Mouse (Mus musculus) ovary, postnatal 36 days (tissue): ENCODE results near the gene Kcnc3.

Experiments
- DNase-seq: peaks from one replicate; pipeline ENCODE4 v3.0.0; 2022; ENCODE audit warnings: low spot score, mixed read lengths

Gene Kcnc3

DNA sequence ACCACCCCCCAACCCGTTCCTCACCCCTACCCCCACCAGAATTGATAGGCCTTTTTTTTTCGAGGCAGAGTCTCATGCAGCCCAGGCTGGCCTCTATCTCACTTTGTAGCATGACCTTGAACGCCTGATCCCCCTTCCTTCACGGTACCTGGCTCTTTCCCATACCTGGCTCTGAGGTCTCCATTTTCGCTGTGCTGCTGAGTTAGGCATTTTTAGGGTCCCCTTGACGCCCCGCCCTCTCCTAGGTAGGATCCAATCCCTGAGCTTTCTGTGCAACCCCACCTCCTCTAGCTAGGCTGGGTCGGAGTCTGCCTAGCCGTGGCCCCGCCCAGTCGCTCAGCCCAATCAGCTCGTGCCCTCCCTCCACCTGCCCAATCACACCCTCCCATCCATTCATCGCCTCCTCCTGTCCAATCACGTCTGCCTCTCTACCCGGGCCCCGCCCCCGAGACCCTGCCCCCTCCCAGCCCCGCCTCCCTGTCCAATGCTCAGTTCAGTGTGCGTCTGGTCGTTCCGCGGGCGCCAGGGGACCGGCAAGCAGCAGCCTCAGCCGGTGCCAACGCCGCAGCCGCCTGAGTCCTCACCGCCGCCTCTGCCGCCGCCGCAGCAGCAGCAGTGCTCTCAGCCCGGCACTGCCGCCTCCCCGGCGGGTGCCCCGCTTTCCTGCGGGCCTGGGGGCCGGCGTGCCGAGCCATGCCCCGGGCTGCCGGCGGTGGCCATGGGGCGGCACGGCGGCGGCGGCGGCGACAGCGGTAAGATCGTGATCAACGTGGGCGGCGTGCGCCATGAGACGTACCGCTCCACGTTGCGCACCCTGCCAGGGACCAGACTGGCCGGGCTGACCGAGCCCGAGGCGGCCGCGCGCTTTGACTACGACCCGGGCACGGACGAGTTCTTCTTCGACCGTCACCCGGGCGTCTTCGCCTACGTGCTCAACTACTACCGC is at the start of gene Kcnc3:
Gene Kcnc3 (plus strand): TSS at position 263 of the 946 bp plus-strand sequence.
- peak; percentile 69 for DNase-seq

DNA sequence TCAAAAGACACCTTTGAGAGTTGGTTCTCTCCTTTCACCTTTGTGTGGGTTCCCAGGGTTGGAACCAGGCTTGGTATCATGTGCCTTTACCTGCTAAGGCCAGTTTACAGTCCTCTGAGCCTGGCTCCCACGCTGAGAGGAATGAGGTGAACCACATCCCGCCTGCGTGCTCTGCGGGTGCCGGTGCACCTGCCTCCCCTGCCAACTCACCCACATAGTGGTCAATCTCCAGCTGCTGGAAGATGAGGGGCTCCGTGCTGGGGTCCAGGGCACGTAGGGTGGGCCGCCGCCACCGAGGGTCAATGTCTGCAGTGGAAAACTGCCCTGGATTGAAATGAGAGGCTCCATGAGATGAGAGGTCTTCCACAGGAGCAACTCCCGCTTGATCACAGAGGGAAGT is 47.9 kb upstream of the Kcnc3 start:
- no peak for DNase-seq

DNA sequence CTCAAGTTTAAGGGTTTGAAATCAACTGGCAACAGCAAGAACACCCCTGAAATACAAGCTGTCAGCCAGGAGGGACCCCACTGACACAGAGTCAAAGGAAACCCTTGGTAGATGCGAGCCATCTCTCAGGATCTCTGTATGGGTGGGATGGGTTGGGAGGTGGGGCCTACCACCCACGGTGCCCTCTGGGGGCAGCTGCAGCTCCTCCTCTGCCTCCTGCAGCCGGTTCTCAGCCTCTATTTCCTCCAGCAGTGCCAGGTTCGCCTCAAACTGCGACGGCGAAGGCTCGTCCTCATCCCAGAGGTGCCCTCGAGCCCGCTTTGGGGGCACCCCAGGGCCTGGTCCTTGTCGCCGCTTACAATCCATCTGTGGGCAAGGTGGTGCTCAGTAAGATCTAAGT is 47.4 kb upstream of the Kcnc3 start:
- DNase-seq = no peak

DNA sequence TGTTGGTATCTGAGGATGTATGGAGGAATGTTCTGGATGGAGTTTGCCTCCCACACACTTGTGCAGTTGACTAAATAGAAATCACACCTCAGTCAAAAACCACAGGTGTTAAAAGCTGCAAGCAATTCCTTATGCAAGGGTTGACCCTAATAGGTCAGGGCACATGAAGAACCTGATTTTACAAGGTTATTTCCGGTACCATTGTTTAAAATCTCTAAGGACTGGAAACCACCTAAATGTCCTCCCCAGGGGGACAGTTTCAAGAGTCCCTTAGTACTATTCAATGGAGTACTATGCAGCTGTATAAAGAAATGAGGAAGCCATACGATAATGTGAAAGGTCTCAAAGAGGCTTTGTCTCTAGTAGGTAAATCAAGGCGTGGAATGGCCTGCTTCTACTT is 44.2 kb upstream of the Kcnc3 start:
- no peak for DNase-seq

DNA sequence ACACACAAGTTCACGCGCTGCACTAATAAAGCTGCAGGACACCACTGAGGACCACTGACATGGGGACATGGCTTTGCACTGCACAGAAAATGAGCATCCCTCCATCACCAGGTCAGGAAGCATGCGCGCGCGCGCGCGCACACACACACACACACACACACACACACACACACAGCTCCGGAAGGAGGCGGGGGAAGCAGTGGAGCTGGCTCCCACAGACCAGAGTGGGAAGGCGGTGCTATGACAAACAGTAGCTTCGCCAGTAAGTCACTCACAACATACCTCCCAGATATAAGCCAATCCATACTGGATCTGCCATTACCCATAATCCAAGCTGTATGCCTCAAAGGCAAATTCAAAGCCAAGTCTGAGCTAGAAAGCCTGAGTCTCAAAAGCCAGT is 43.4 kb upstream of the Kcnc3 start:
- no peak for DNase-seq

DNA sequence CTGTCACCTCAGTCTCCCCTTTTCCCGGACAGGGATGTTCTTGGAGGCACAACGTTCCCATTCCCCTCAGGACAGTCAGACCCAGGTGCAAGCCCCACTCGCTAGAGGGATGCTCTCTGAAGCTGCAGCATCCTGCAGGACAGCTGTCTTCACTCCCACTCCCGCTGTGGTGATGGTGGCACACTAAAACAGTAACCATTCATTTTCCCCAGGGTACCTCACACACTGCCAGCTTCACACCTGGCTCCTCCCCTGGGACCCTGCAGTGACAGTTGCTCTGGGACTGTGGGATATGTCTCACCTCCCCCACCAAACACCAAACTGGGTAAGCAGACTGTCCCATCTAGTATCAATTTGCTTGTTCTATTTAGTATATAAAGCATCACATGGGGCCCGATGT is 42.7 kb upstream of the Kcnc3 start:
- no peak for DNase-seq

DNA sequence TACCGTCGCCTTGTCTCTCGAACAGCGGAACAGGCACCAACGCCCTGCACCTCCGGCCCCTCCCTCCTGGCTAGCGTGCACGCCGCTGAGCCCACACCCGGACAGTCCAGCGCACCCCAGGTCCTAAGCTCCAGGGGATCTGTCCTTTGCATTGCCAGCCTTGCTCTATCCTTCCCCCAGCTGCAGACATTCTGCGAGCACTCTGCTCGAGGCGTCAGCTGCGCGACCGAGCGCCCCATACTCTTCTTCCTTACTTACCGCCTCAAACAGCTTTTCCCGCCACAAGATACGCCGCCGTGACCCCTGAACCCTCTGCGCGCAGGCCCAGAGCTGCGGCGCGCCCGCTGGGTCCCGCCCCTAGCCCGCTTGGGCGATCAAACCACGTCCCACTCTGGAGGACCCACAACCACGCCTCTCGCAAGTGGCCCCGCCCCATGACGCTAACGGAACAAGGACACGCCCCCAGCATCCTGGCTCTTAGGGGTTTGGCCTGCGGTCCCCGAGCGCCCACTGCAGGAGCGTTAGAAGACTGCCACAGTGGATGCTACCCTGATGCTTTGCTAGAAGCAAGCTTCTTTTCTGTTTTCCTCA is 41.9 kb upstream of the Kcnc3 start, which contains the start of gene Pold1:
Gene Pold1 (minus strand): TSS at position 353 of the 591 bp plus-strand sequence.
- peak; percentile 99 for DNase-seq

DNA sequence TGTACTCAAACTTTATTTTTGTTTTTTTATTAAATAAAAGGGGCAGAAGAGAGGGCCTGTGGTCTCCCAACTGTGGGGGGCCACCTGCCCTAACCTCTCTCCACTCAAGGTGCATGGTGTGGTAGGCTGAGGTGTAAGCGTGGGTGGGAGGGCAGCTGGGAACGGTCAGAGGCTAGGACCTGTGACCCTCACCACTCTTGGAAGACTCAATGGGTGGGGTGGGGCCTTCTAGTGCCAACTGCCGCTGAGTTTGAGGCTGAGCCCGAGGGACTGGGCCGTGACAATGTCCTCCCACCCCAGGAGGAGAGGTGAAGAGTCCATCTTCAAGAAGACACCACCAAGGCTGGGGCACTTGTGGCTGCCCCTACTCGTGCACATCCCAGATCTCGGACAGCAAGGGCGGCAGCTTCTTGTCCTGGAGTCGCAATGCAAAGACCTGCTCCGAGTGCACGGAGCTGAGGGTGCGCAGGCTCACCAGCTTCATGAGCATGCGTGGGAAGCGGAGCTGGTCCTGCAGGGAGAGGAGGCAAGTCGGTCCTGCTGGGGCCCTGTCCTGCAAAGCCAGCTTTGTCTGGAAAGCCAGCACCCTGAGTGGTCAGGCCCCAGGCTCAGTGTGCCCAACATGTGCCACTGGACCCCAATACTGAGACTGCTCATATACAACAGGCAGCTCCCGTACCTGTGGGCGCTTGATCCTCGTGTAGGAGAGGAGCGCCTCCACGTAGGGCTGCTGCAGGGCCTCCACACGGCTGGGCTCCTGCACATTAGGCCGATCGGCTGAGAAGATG is 40.6 kb upstream of the Kcnc3 start:
- no peak for DNase-seq

DNA sequence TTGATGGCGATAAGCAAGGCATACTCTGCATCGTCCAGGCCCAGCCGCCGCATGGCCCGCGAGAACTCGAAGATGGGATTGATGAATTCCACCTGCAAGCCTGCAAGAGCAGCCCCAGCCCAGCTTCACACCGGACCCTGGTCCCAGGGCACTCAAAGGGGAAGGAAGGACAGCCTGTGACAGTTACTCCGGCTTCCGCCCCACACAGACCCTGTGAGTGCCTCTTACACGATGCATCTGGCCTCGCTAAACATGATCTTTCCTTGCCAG is 40.1 kb upstream of the Kcnc3 start:
- no peak for DNase-seq

DNA sequence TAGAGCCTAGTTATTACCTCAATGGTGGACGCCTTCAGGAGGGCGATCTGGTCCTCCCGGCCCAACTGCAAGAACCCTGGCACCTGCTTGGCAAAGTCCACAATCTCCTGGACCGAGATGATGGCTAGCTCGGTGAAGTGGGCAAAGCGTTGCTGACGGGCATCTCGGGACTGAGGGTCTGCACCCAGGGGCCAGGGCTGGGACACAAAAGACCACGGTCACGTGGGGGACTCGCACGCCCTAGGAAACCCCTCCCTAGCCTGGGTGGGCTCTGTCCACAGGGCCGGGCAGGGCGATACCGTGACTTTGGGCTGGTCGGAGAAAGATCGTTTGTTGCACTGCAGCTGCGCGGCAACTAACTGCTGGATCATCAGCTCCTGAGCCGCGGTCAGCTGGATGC is 39.2 kb upstream of the Kcnc3 start:
- no peak for DNase-seq

DNA sequence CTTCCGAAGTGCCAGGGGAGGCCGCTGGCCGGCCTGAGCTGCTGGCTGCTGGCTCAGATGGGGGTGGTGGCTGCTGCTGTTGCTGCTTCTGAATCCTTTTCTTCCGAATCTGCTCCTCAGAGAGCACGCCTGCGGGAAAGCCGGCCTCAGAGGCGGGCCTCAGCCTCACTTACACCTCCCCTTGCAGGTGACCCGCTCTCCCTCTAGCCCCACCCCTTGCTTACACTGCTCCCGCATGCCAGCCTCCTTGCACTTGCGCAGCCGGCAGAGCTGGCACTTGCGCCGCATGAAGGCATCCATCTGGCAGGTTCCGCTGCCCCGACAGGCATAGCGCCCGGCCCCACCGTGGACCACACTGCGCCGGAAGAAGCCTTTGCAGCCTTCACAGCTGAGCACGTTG is 38.7 kb upstream of the Kcnc3 start:
- no peak for DNase-seq

DNA sequence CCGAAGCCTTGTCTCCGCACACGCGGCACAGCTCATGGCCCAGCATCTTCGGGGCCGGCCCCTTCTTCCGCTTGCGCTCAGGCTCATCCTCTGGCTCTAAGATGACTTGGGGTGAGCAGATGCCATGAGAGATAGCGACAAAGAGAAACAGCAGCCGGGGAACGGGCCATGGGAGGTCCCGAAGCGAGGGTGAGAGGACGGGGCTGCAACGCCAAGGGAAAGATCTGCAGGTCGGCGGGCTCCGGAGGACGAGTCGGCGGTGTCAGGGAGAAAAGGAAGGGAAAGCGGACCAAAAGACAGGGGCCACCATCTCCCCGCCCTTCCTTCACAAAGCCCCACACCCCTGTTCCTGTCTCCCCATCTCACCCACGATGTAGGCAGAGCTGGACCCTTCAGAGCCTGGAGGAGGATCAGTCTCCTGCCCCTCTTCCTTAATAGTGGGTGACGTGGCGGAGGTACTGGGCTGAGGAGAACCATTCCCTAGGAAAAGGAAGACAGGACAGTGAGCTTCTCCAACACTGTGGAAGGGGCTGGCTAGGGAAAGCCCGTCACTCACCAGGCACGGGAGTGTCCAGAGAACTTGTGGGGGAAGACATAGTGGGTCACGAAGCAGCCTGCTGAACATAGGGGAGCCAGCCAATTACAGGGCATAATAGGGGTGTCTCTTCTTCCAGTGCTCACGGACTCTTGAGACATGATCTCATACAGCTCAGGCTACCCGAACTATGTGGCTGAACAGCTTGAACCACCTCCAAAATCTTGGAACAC is 38.1 kb upstream of the Kcnc3 start:
- DNase-seq = no peak

DNA sequence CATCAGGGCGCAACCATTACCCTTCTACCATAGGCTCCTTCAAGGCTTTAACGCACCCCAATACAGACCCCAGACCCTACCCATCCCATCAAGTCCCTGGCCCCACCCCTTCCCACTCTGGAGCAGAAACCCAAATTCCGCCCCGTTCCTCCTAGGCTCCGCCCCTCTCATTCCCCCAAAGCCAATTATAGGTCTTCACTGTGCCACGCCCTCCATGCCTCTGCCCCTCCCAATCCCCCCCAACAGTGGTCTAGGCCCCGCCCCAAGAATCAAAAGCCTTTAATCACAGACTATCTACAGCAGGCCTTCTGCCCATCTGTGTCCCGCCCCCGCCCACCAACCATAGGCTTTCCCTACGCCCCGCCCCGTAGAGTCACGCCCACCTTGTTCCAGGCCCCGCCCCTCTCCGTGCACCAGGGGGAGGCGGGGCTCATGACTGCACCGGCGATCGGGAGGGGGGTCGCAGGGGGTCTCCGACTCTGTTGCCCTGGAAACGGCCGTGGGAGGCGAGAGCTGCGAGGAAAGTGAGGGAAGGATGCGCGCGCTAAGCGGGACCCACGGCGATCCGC is 37.2 kb upstream of the Kcnc3 start:
- peak; percentile 83 for DNase-seq

DNA sequence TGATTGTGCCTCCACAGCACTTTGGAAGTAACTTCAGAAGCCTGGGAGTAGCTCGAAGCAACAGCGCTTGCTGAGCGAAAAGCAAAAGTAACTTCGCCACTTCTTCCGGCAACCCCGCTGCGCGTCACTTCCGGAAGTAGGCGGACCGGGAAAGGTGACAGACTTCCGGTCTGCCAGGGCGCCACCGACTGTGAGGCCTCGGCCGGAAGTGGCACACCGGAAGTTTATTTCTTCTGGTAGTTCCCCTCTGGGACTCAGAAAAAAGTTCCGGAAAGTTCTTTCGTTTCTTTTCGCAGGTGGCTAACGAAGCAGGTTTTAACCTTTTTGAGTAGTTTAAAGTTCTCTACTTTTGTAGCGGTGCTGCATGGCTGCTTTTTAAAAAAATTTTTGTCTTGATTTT is 36.6 kb upstream of the Kcnc3 start, which contains the start of gene Nr1h2:
Gene Nr1h2 (minus strand): TSS at position 126 of the 400 bp plus-strand sequence.
- peak; percentile 95 for DNase-seq

DNA sequence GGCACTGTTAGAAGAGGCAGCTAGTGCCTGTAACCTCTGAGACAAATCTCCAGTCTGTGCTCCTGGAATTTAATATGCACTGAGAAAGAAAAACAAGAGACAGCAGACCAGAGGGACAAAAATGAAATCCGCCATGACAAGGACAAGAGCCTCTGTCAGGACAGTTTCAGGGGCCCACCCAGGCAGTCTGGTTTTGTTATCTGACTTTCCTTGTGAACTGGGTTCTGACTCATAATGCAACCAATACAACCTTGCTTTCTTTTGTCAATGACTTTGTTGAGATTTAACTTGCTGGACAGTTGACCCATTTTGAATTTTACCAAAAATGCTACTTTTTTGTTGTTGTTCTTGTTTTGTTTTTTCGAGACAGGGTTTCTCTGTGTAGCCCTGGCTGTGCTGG is 32.8 kb upstream of the Kcnc3 start:
- no peak for DNase-seq

DNA sequence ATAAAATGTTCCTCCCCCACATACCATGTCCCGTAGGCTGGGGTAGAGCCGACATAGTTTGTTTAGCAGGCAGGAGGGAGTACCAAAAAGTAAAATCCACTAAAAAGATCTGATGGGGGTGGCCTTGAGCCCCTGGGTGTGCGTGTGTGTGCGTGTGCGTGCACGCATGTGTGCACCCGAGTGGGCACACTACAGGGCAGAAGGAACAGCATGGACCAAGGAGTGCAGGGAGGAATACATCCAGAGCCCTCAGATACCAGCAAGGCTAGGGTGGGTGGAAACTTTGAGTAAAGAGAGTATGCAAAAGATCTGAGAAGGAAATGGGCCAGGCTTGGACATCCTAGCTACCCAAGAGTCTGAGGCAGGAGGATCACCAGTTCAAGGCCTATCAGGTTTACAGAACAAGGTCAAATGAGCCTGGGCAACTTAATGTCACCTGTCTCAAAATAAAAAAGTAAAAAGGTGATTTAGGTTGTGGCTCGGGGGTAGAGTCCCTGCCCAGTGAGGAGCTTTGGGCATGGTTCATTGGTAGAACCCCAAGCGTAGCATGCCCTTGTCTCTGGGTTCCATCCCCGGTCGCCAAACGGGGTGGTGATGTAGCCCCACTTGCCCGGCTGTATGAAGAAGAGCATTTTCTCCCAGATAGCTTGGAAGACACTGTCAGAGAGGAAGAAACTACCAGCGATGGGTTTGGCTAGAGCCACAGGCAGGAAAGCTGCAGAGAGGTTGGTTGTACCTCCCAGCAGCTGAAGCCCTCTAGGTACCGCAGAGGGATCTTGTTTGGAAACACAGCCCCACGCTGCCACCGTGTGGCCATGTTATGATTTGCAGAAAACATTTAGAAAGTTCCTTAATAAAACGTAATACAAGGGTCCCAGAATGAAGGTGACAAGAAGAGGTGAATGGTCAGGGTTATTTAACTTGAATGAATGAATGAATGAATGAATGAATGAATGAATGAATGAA is 29.7 kb upstream of the Kcnc3 start:
- peak; percentile 66 for DNase-seq

DNA sequence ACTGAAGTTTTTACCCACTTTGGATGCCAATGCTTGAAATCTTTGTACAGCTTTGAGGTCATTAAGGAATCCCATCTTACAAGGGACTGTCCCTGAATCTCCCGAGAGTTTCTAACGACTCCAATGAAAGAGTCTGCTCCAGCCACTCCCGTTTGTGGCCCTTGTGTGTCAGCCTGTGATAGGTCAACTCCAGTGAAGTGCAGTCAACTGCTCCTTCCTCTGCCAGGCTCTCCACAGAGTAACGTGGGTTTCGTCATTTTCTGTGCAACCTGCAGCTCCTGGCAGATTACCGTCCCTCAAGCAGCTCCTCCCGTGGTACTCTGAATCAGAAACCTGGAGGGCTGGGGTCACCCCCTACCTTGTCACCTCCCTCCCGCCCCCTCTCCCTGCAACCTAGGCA is 27.2 kb upstream of the Kcnc3 start:
- no peak for DNase-seq

DNA sequence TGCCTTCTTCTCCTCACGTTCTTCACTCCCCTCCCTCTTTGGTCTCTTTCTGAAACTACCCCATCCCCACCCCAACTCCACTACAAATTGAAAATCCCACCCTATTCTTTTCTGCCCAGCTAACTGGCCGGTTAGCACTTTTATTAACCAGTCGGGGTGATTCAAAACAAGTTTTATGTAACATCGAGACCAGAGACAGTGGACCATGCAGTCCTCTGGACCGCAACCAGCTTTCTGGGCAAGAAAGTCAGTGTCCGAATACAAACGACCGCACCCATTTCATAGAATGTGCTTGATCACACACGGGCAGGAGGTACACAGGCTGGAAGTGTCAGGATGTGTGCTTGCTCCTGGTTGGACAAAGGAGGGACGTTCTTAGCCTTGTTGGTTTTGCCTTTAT is 26.0 kb upstream of the Kcnc3 start:
- no peak for DNase-seq

DNA sequence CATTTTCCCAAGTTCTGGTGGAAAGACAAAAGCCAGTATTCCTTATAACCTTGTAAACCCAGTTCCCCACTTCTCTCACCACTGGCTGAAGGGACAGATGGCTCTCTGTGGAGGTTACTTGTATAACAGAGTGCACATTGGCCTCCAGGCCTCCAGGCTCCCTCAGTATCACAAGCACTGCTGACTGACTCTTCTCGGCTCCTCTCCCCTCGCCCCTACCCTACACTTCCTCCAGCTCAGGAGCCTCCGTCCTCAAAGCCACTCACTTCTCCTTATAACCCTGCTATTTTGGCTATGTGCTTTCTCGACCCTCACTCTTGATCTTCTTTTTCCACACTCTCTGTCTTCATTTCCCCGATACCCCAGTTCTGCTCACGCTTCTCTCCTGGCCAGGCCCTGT is 25.1 kb upstream of the Kcnc3 start:
- no peak for DNase-seq

DNA sequence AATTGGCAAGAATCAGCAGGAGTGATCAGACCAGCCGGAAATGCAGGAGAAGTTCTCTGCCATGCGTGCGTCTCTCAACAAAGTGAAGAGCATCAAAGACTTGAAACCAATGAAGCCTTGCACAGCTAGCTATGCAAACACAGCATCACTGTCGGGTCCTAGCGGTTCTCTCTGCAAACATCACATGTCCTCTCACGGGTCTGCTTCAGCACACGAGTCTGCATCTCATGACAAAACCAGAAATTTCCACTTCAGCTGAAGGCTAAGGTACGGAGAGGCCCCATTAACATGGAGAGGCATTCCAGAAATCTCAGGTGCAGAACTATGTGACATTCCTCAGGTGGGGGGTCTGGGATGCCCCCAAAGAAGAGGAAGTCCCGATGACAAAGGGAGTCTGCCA is 21.7 kb upstream of the Kcnc3 start:
- DNase-seq = no peak

DNA sequence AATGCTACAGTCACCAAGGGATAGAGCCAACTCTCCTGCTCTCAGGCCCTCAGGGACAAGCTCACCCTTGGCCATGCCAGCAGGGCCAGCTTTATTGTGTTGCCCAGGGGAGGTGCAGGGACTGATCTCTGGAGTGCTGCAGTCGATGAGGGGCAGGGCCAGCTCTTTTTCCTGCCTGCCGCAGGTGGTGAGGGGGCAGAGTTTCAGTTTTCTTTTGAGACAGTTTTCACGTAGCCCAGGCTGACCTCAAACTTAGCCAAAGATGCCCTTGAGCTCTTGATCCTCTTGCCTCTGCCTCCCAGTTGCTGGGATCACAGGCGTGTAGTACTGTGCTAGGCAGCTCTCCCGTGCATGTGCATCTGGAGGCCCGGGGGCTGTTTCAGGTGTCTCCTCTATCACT is 19.5 kb upstream of the Kcnc3 start:
- DNase-seq = no peak
